Mouse (Mus musculus) lung, postnatal 0 days (tissue): ENCODE results near the gene Fkbp10. TPM values are rescaled to one million over a fixed set of nuclear protein-coding genes. Genes with fewer than 3 reads are reported as not detected.
A peak's percentile ranks its signal among the peaks of the same experiment; 100 is the strongest.

Source experiments
- ATAC-seq: fragments of 200-750 bp; cut with Nextera tagmentation; 2 replicates; pipeline ENCODE4 v1.8.0; 2017; ENCODE audit warnings: moderate library complexity
- DNase-seq: peaks from one replicate; pipeline ENCODE4 v3.0.0-alpha.2; 2016; ENCODE audit warnings: low spot score
- H3K27ac ChIP-seq: fragments of 300-500 bp; sonication (generic); 2 replicates; pipeline ENCODE4 v1.5.1; 2014; ENCODE audit warnings: antibody characterized with exemption, mild to moderate bottlenecking, low read length, mixed read lengths
- H3K27me3 ChIP-seq: fragments of 300-500 bp; sonication (generic); replicated peaks from 2 replicates; pipeline ENCODE4 v1.6.1; 2014; ENCODE audit warnings: low read length, mixed read lengths; ENCODE audit not compliant: insufficient read depth
- H3K36me3 ChIP-seq: fragments of 300-500 bp; sonication (generic); 2 replicates; pipeline ENCODE4 v1.6.1; 2014; ENCODE audit warnings: low read length, mixed read lengths; ENCODE audit not compliant: insufficient read depth
- H3K4me1 ChIP-seq: fragments of 300-500 bp; sonication (generic); 2 replicates; pipeline ENCODE4 v1.6.1; 2014; ENCODE audit warnings: antibody characterized with exemption, low read depth, low read length, mixed read lengths; ENCODE audit not compliant: insufficient read depth
- H3K4me2 ChIP-seq: fragments of 300-500 bp; sonication (generic); replicated peaks from 2 replicates; pipeline ENCODE4 v1.6.1; 2014; ENCODE audit warnings: low read depth, mild to moderate bottlenecking, low read length, moderate library complexity, mixed read lengths
- H3K4me3 ChIP-seq: fragments of 300-500 bp; sonication (generic); 2 replicates; pipeline ENCODE4 v1.5.1; 2014; ENCODE audit warnings: low read depth, low read length
- H3K9ac ChIP-seq: fragments of 300-500 bp; sonication (generic); replicated peaks from 2 replicates; pipeline ENCODE4 v1.6.1; 2014; ENCODE audit warnings: low read depth, mild to moderate bottlenecking
- H3K9me3 ChIP-seq: fragments of 300-500 bp; sonication (generic); 2 replicates; pipeline ENCODE4 v1.6.1; 2016; ENCODE audit warnings: low read length, mixed read lengths
- CTCF ChIP-seq: IDR thresholded peaks from 2 replicates; pipeline ENCODE4 v1.5.1; 2016; ENCODE audit warnings: antibody characterized with exemption, mild to moderate bottlenecking
- EP300 ChIP-seq: IDR thresholded peaks from 2 replicates; pipeline ENCODE4 v1.6.1; 2016; ENCODE audit warnings: antibody characterized with exemption, mild to moderate bottlenecking, control low read depth
- WGBS: fragments of 180-500 bp; shearing (Covaris S2); extraction: QIAGEN DNeasy Blood & Tissue Kit; methylation state at CpG from one replicate; pipeline ENCODE4 v1.1.7; 2014; 5-methylcytosine and 5-hydroxymethylcytosine counted together
- polyA plus RNA-seq: library from polyadenylated mRNA; unstranded; fragments of >200 nt; fragmentation: Nextera tagmentation; extraction: Ambion mirVana; gene quantifications from 2 replicates; pipeline ENCODE4 v1.2.1, GENCODE M21; 2015

Gene Fkbp10
- polyA plus RNA-seq, 1 experiment from 2014 or later: 86.5 TPM

DNA sequence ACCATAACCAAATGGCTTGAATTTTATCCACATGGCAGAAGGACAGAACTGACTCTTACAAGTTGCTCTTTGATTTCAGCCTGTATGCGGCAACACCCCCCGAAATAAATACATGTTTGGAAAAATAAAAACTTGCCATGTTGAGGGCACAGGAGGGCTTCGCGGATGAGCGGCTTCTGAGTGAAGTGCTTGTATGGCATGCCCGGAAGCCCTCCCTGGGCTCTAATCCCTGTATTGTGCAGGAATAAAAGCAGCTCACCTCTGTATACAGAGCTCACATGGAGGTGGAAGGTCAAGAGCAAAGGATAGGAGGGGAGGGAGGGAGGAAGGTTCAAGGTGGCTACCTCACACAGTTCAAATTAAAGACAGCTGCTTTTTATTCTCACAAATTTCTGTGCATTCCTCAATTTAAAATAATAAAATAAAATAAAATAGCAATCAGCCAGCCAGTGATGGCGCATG lies 23.6 kb upstream of the Fkbp10 start:
- TF ChIP-seq EP300 (no peak), CTCF (no peak)
- Histone ChIP-seq H3K4me3 (no peak overlapping the region), H3K27ac (peak overlapping the region; percentile 91), H3K4me2 (no peak overlapping the region), H3K27me3 (no peaks in the 10 kb centered on the region), H3K4me1 (peaks cover 80% of the 10 kb centered on the region), H3K9me3 (no peaks in the 10 kb centered on the region), H3K9ac (no peak overlapping the region), H3K36me3 (no peaks in the 10 kb centered on the region)
- WGBS: 89% methylated on average over 7 of the region's 7 CpGs
- DNase-seq (no peak), ATAC-seq (no peak)

- H3K27me3 ChIP-seq: no peaks in the 10 kb centered on the region
- peak overlapping the region; percentile 69; the same call in 1 of the 2 replicates for H3K4me2 ChIP-seq
- no peaks in the 10 kb centered on the region for H3K36me3 ChIP-seq
- 53% methylated on average over 5 of the region's 5 CpGs for WGBS
- no peaks in the 10 kb centered on the region for H3K9me3 ChIP-seq
- peak overlapping the region; percentile 62 for H3K27ac ChIP-seq
- H3K9ac ChIP-seq: no peak overlapping the region
- ATAC-seq: no peak
- no peak overlapping the region for H3K4me3 ChIP-seq
- DNase-seq: peak; percentile 45
- peaks cover 71% of the 10 kb centered on the region for H3K4me1 ChIP-seq
- TF ChIP-seq CTCF (no peak), EP300 (no peak)
These were observed 22.5 kb upstream of the Fkbp10 start for GRCm38 (mm10) chr11:100392958-100393357.

DNA sequence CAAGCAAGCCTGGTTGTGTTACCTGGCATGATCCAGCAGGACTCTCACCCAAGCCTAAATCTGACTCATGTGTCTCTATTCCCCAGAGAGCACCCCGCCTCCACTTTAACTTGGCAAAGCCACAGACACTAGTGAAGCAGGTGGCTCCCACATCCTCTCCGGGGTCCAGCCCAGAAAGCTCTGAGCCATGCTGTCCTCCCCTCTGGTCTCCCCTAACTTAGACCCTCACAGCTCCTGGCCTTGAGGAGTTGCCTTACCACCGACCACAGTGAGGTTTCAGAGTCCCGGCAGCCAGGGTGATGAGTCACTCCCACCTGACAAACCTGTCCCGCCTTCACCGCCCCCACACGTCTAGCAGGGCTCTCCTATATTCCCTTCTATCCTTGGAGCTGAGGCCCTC lies 21.8 kb upstream of the Fkbp10 start:
- no peak for DNase-seq
- TF ChIP-seq CTCF (no peak), EP300 (no peak)
- Histone ChIP-seq H3K4me1 (peaks cover 66% of the 10 kb centered on the region), H3K36me3 (no peaks in the 10 kb centered on the region), H3K9me3 (no peaks in the 10 kb centered on the region), H3K4me3 (no peak overlapping the region), H3K27me3 (no peaks in the 10 kb centered on the region), H3K9ac (no peak overlapping the region), H3K27ac (peak overlapping the region; percentile 62), H3K4me2 (peak overlapping the region; percentile 69; the same call in 1 of the 2 replicates)
- no peak for ATAC-seq
- 46% methylated on average over 7 of the region's 7 CpGs for WGBS

DNA sequence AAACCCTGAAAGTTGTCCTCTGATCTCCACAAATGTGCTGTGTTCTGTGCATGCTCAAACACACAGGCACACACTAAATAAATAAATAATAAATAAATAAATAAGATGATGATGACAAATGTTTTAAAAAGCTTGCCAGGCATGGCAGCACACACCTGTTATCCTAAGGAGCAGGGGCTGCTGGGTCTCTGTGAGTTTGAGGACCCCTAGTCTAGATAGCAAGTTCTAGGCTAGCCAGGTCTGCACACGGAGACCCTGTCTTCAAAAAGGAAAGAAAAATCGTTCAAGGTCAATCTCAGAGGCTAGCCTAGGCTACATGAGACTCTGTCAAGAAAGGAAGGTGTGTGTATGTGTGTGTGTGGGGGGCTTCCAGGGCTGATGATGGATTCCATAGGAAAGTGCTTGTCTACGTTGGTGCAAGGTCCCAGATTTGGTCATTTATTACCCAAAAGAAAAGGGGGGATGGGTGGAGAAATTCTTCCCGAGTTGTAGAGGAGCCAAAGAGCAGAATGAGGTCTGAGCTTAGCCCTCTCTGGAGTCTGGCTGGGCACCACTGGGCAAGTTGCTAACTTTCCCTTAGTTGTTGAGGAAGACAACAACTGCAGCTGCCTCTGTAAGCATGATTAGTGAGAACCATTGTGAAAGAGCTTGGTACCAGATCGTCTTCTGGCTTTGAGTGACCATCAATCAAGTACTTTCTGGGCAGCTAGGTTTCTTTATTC lies 21.0 kb upstream of the Fkbp10 start:
- 46% methylated on average over 5 of the region's 5 CpGs for WGBS
- H3K4me3 ChIP-seq: peak overlapping the region; percentile 92; the same call in 1 of the 2 replicates
- DNase-seq (no peak), ATAC-seq (no peak)
- H3K4me1 ChIP-seq: peaks cover 59% of the 10 kb centered on the region
- peak overlapping the region; percentile 95; the same call in 1 of the 2 replicates for H3K9ac ChIP-seq
- H3K36me3 ChIP-seq: no peaks in the 10 kb centered on the region
- TF ChIP-seq EP300 (no peak), CTCF (no peak)
- H3K4me2 ChIP-seq: peak overlapping the region; percentile 69
- H3K9me3 ChIP-seq: no peaks in the 10 kb centered on the region
- peak overlapping the region; percentile 99 for H3K27ac ChIP-seq
- H3K27me3 ChIP-seq: no peaks in the 10 kb centered on the region

- no peaks in the 10 kb centered on the region for H3K36me3 ChIP-seq
- 14% methylated on average over 11 of the region's 11 CpGs for WGBS
- peak overlapping the region; percentile 95; the same call in 1 of the 2 replicates for H3K9ac ChIP-seq
These were observed 20.3 kb upstream of the Fkbp10 start for GRCm38 (mm10) chr11:100395200-100395599.

DNA sequence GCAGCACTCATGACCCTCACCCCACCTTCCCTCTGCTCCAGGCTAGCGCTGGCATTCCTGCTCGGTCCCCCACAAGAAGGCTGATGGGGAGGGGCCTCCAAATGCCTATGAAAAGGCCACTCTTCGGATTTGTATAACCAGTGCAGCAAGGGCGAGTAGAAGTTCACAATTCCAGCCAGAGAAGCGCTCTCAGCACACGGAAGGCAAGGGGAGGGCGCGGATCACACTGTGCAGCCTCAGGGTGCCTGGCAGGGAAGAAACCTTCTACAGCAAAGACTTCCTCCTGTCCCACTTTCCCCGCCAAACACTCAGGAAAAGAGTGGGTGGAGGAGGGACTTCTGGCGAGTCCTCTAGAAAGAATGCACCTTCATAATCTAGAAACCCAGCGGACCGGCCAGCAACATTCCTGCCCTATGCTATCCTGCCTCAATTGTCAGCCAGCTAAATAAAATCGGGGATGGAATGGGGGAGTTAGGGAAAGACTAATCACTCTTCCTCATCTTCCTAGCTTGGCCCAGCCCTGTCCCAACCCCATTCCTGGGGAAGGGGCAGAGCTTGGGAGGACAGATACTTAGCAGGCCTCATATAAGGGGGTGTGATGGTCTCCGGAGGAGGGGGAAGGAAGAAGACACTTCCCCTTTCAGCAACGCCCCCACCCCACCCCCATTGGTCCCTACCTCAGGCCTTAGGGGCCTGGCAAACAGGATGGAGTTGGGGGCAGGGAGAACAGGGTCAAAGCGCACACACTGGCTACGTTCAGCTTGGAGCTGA lies 19.5 kb upstream of the Fkbp10 start:
- DNase-seq: peak; percentile 71
- peak; percentile 56; the same call in 1 of the 2 replicates for TF ChIP-seq EP300
- TF ChIP-seq CTCF: peak; percentile 37
- Histone ChIP-seq H3K36me3 (no peaks in the 10 kb centered on the region), H3K4me1 (peaks cover 48% of the 10 kb centered on the region), H3K27ac (peak overlapping the region; percentile 99), H3K4me2 (peak overlapping the region; percentile 69), H3K9ac (peak overlapping the region; percentile 95), H3K4me3 (peak overlapping the region; percentile 92), H3K9me3 (no peaks in the 10 kb centered on the region), H3K27me3 (no peaks in the 10 kb centered on the region)
- ATAC-seq: no peak
- 19% methylated on average over 17 of the region's 17 CpGs for WGBS

More at GRCm38 (mm10) chr11:100395200-100395599, 20.3 kb upstream of the Fkbp10 start:
- peaks cover 56% of the 10 kb centered on the region for H3K4me1 ChIP-seq
- peak overlapping the region; percentile 69 for H3K4me2 ChIP-seq
- TF ChIP-seq CTCF: no peak
- TF ChIP-seq EP300: peak; percentile 89
- H3K4me3 ChIP-seq: peak overlapping the region; percentile 92
- ATAC-seq (peak; percentile 3), DNase-seq (peak; percentile 83)
- peak overlapping the region; percentile 99 for H3K27ac ChIP-seq
- H3K9me3 ChIP-seq: no peaks in the 10 kb centered on the region
- no peaks in the 10 kb centered on the region for H3K27me3 ChIP-seq
